Mouse (Mus musculus): ENCODE measurements at regions not wholly inside any gene's neighbourhood (a gene's known extent, or its start where the extent isn't known, plus 50 kb on each side); places are given as distances from the start of the nearest gene placed in this dataset.

DNA sequence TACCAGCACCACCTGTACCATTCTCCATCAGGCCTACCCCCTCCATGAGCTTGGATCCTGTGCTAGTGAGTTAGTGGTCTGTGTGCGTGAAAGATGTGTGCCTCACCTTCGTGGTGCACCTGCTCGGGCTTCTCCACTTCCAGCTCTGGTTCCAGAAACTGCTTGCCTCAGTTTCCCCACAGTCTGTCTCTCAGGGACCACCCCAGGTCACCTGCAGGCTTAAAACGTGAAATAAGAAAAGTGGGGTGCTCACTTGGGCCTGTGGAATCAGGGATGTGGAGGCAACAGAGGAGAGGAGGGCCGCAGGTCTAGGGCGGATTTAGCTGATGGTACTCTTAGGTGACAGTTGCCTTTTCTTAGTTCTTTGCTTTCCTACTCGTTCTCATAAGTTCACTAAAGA, 186.0 kb downstream of the Irx2 start:
- TF ChIP-seq CTCF (IDR thresholded peaks at IDR 0.05; ENCODE audit: insufficient read depth, low read length) (no peak), POLR2A (IDR thresholded peaks at IDR 0.05; ENCODE audit: borderline replicate concordance, extremely low read depth, low read depth, low read length) (no peak)

Data from lung, adult 2 months (tissue).